Mouse (Mus musculus) left cerebral cortex, adult 18-20 months (tissue): ENCODE measurements at regions not wholly inside any gene's neighbourhood (a gene's known extent, or its start where the extent isn't known, plus 50 kb on each side); places are given as distances from the start of the nearest gene placed in this dataset.

ENCODE experiments used
- DNase-seq, 2 experiments: peaks; one replicate each; pipeline ENCODE4 v3.0.0; 2021 to 2022; ENCODE audit warnings: low spot score in 2 of 2, mixed read lengths in 1 of 2

- DNase-seq: no peak
Observed at GRCm38 (mm10) chr1:19290098-19290497, 81.4 kb downstream of the Tfap2b start.

GRCm38 (mm10) chr1:19321598-19321997, 112.9 kb downstream of the Tfap2b start:
- no peak for DNase-seq

- no peak for DNase-seq
Observed at GRCm38 (mm10) chr1:19336062-19336461, 127.3 kb downstream of the Tfap2b start.

GRCm38 (mm10) chr1:19337207-19337606, 128.5 kb downstream of the Tfap2b start:
- no peak for DNase-seq

- DNase-seq: no peak
Observed at GRCm38 (mm10) chr1:19344445-19344844, 135.7 kb downstream of the Tfap2b start.

GRCm38 (mm10) chr1:19350495-19350894, 141.8 kb downstream of the Tfap2b start:
- no peak for DNase-seq

GRCm38 (mm10) chr1:19384856-19385255, 176.1 kb downstream of the Tfap2b start:
- DNase-seq: no peak

- no peak for DNase-seq
Observed at GRCm38 (mm10) chr1:19388864-19389505, 180.3 kb downstream of the Tfap2b start.

GRCm38 (mm10) chr1:19407556-19407955, 198.8 kb downstream of the Tfap2b start:
- no peak for DNase-seq

GRCm38 (mm10) chr1:19412345-19412744, 203.6 kb downstream of the Tfap2b start:
- DNase-seq: no peak

- DNase-seq: no peak
Observed at GRCm38 (mm10) chr1:19421116-19421515, 212.4 kb downstream of the Tfap2b start.

- no peak for DNase-seq
Observed at GRCm38 (mm10) chr1:19450786-19451185, 242.1 kb downstream of the Tfap2b start.

- no peak for DNase-seq
Observed at GRCm38 (mm10) chr1:19458646-19459441, 250.1 kb downstream of the Tfap2b start.

- peak in 1 of 2 experiments; percentile 21 for DNase-seq
Observed at GRCm38 (mm10) chr1:19459876-19460275, 251.2 kb downstream of the Tfap2b start.

GRCm38 (mm10) chr1:19473561-19473960, 264.8 kb downstream of the Tfap2b start:
- DNase-seq: no peak
